Mouse (Mus musculus): Measurements from ENCODE around the gene Paxx.
A peak's percentile ranks its signal among the peaks of the same experiment; 100 is the strongest.

Paxx gene

GRCm38 (mm10) chr2:25480541-25480940 is 19.6 kb upstream of the Paxx start:
- no peak for DNase-seq

GRCm38 (mm10) chr2:25479551-25480311 is 18.8 kb upstream of the Paxx start:
- no peak for DNase-seq

- DNase-seq, result peak; percentile 97 to 98
These were observed 17.2 kb upstream of the Paxx start for GRCm38 (mm10) chr2:25477967-25478675.

- no peak for DNase-seq
These were observed 16.6 kb upstream of the Paxx start for GRCm38 (mm10) chr2:25477541-25477940.

- DNase-seq, result no peak
These were observed 11.7 kb upstream of the Paxx start for GRCm38 (mm10) chr2:25472550-25472949.

- DNase-seq, result peak in 1 of 2 experiments; percentile 34
These were observed 9.1 kb upstream of the Paxx start, which contains the start of gene Ptgds for GRCm38 (mm10) chr2:25469969-25470368. TSS of gene Ptgds (minus strand) at chr2:25470046.

- peak; percentile 67 to 77 for DNase-seq
These were observed 8.3 kb upstream of the Paxx start for GRCm38 (mm10) chr2:25468962-25469915.

- DNase-seq, result no peak
These were observed 6.9 kb upstream of the Paxx start for GRCm38 (mm10) chr2:25467606-25468303.

GRCm38 (mm10) chr2:25465816-25466635 is 5.1 kb upstream of the Paxx start:
- peak; percentile 53 to 61 for DNase-seq

- DNase-seq, result no peak
These were observed 4.4 kb upstream of the Paxx start for GRCm38 (mm10) chr2:25465256-25465655.

- peak; percentile 65 to 73 for DNase-seq
These were observed 2.7 kb upstream of the Paxx start for GRCm38 (mm10) chr2:25463630-25464029.

GRCm38 (mm10) chr2:25461407-25461806 is 513 bp upstream of the Paxx start:
- no peak for DNase-seq

GRCm38 (mm10) chr2:25460135-25460534 is 759 bp downstream of the Paxx start:
- DNase-seq, result peak in 1 of 2 experiments; percentile 53

- peak in 1 of 2 experiments; percentile 57 for DNase-seq
These were observed 2.0 kb downstream of the Paxx start for GRCm38 (mm10) chr2:25458911-25459310.

GRCm38 (mm10) chr2:25457022-25457896 is 3.6 kb downstream of the Paxx start:
- DNase-seq, result peak; percentile 52 to 57

- DNase-seq, result peak in 1 of 2 experiments; percentile 31
These were observed 4.5 kb downstream of the Paxx start, which contains the start of gene Clic3 for GRCm38 (mm10) chr2:25456205-25456953. TSS of gene Clic3 (plus strand) at chr2:25456838.

- no peak for DNase-seq
These were observed 7.9 kb downstream of the Paxx start for GRCm38 (mm10) chr2:25452951-25453350.

- DNase-seq, result no peak
These were observed 9.8 kb downstream of the Paxx start for GRCm38 (mm10) chr2:25450853-25451647.

GRCm38 (mm10) chr2:25442682-25443081 is 18.2 kb downstream of the Paxx start:
- no peak for DNase-seq
